Mouse (Mus musculus): ENCODE measurements around the gene Helt. TPM values are rescaled to one million over a fixed set of nuclear protein-coding genes. Genes with fewer than 3 reads are reported as not detected.

Helt gene
- polyA plus RNA-seq, 1 experiment from 2014 or later, result 1.1 TPM

Other genes with a start within 250 kb of the Helt start
- 18.5 and 21.9 TPM in 2 replicates for gene Cfap97, start 142.9 kb downstream of the Helt start, polyA plus RNA-seq (2014; fragmentation: Nextera tagmentation; extraction: Ambion mirVana)
- gene Snx25, start 142.5 kb downstream of the Helt start, polyA plus RNA-seq (2014; fragmentation: Nextera tagmentation; extraction: Ambion mirVana), result 5.7 and 7.9 TPM in 2 replicates
- gene Slc25a4, start 83.4 kb downstream of the Helt start, polyA plus RNA-seq (2014; fragmentation: Nextera tagmentation; extraction: Ambion mirVana), result 486 and 529 TPM in 2 replicates
- gene Acsl1, start 176.4 kb upstream of the Helt start, polyA plus RNA-seq (2014; fragmentation: Nextera tagmentation; extraction: Ambion mirVana), result 9.8 and 10.9 TPM in 2 replicates

Data from hindbrain, embryonic 11.5 days (tissue).